Mouse (Mus musculus): Measurements from ENCODE around the gene Hmcn2. TPM values are rescaled to one million over a fixed set of nuclear protein-coding genes. Genes with fewer than 3 reads are reported as not detected.

Hmcn2 gene
- polyA plus RNA-seq, 1 experiment from 2014 or later = 0.17 TPM

- ATAC-seq (ENCODE audit: low read depth) = peak; percentile 78; the same call in 1 of the 2 replicates
- Histone ChIP-seq H3K27me3 (ENCODE audit: control insufficient read depth, insufficient read depth, low read length) (peaks cover 20% of the 10 kb centered on the region), H3K4me2 (ENCODE audit: low read depth, low read length) (peak overlapping the region; percentile 63), H3K9ac (replicated peaks; ENCODE audit: low read depth, low read length) (peak overlapping the region; percentile 46; the same call in 1 of the 2 replicates), H3K4me3 (ENCODE audit: low read depth, low read length) (peak overlapping the region; percentile 30), H3K27ac (ENCODE audit: low read depth, low read length) (no peak overlapping the region), H3K4me1 (ENCODE audit: control insufficient read depth, insufficient read depth, low read length) (no peaks in the 10 kb centered on the region), H3K9me3 (ENCODE audit: control insufficient read depth, low read length) (no peaks in the 10 kb centered on the region), H3K36me3 (ENCODE audit: control insufficient read depth, insufficient read depth, low read length) (no peaks in the 10 kb centered on the region)
- under 1% methylated on average over 46 of the region's 48 CpGs for WGBS
These were observed 145.9 kb downstream of the Hmcn2 start for GRCm38 (mm10) chr2:31460025-31460571.

GRCm38 (mm10) chr2:31460920-31461319 is 146.7 kb downstream of the Hmcn2 start:
- no peak overlapping the region for H3K9ac ChIP-seq (replicated peaks; ENCODE audit: low read depth, low read length)
- no peaks in the 10 kb centered on the region for H3K4me1 ChIP-seq (ENCODE audit: control insufficient read depth, insufficient read depth, low read length)
- 74% methylated on average over 7 of the region's 7 CpGs for WGBS
- no peak overlapping the region for H3K27ac ChIP-seq (ENCODE audit: low read depth, low read length)
- H3K36me3 ChIP-seq (ENCODE audit: control insufficient read depth, insufficient read depth, low read length) = no peaks in the 10 kb centered on the region
- H3K4me2 ChIP-seq (ENCODE audit: low read depth, low read length) = no peak overlapping the region
- H3K4me3 ChIP-seq (ENCODE audit: low read depth, low read length) = no peak overlapping the region
- H3K9me3 ChIP-seq (ENCODE audit: control insufficient read depth, low read length) = no peaks in the 10 kb centered on the region
- ATAC-seq (ENCODE audit: low read depth) = no peak
- peaks cover 20% of the 10 kb centered on the region for H3K27me3 ChIP-seq (ENCODE audit: control insufficient read depth, insufficient read depth, low read length)

- Histone ChIP-seq H3K4me1 (ENCODE audit: control insufficient read depth, insufficient read depth, low read length) (no peaks in the 10 kb centered on the region), H3K9me3 (ENCODE audit: control insufficient read depth, low read length) (no peaks in the 10 kb centered on the region), H3K9ac (replicated peaks; ENCODE audit: low read depth, low read length) (no peak overlapping the region), H3K27ac (ENCODE audit: low read depth, low read length) (no peak overlapping the region), H3K27me3 (ENCODE audit: control insufficient read depth, insufficient read depth, low read length) (peaks cover 20% of the 10 kb centered on the region), H3K36me3 (ENCODE audit: control insufficient read depth, insufficient read depth, low read length) (no peaks in the 10 kb centered on the region), H3K4me2 (ENCODE audit: low read depth, low read length) (no peak overlapping the region), H3K4me3 (ENCODE audit: low read depth, low read length) (no peak overlapping the region)
- no peak for ATAC-seq (ENCODE audit: low read depth)
- WGBS = 37% methylated on average over 8 of the region's 8 CpGs
These were observed 147.8 kb downstream of the Hmcn2 start for GRCm38 (mm10) chr2:31462051-31462450.

GRCm38 (mm10) chr2:31463253-31463652 is 149.0 kb downstream of the Hmcn2 start:
- 87% methylated on average over 7 of the region's 7 CpGs for WGBS
- Histone ChIP-seq H3K27me3 (ENCODE audit: control insufficient read depth, insufficient read depth, low read length) (peaks cover 20% of the 10 kb centered on the region), H3K36me3 (ENCODE audit: control insufficient read depth, insufficient read depth, low read length) (no peaks in the 10 kb centered on the region)

GRCm38 (mm10) chr2:31463696-31464528 is 149.7 kb downstream of the Hmcn2 start:
- no peak for ATAC-seq (ENCODE audit: low read depth)
- Histone ChIP-seq H3K4me2 (ENCODE audit: low read depth, low read length) (no peak overlapping the region), H3K4me1 (ENCODE audit: control insufficient read depth, insufficient read depth, low read length) (no peaks in the 10 kb centered on the region), H3K9me3 (ENCODE audit: control insufficient read depth, low read length) (no peaks in the 10 kb centered on the region), H3K9ac (replicated peaks; ENCODE audit: low read depth, low read length) (no peak overlapping the region), H3K36me3 (ENCODE audit: control insufficient read depth, insufficient read depth, low read length) (no peaks in the 10 kb centered on the region), H3K27ac (ENCODE audit: low read depth, low read length) (no peak overlapping the region), H3K27me3 (ENCODE audit: control insufficient read depth, insufficient read depth, low read length) (peaks cover 22% of the 10 kb centered on the region), H3K4me3 (ENCODE audit: low read depth, low read length) (no peak overlapping the region)
- WGBS = 38% methylated on average over 8 of the region's 8 CpGs

More at GRCm38 (mm10) chr2:31463253-31463652, 149.0 kb downstream of the Hmcn2 start:
- Histone ChIP-seq H3K4me3 (ENCODE audit: low read depth, low read length) (no peak overlapping the region), H3K4me2 (ENCODE audit: low read depth, low read length) (no peak overlapping the region), H3K9me3 (ENCODE audit: control insufficient read depth, low read length) (no peaks in the 10 kb centered on the region), H3K9ac (replicated peaks; ENCODE audit: low read depth, low read length) (no peak overlapping the region), H3K27ac (ENCODE audit: low read depth, low read length) (no peak overlapping the region), H3K4me1 (ENCODE audit: control insufficient read depth, insufficient read depth, low read length) (no peaks in the 10 kb centered on the region)
- no peak for ATAC-seq (ENCODE audit: low read depth)

- Histone ChIP-seq H3K4me2 (ENCODE audit: low read depth, low read length) (no peak overlapping the region), H3K9me3 (ENCODE audit: control insufficient read depth, low read length) (no peaks in the 10 kb centered on the region), H3K27me3 (ENCODE audit: control insufficient read depth, insufficient read depth, low read length) (peaks cover 21% of the 10 kb centered on the region), H3K9ac (replicated peaks; ENCODE audit: low read depth, low read length) (no peak overlapping the region), H3K27ac (ENCODE audit: low read depth, low read length) (no peak overlapping the region), H3K4me3 (ENCODE audit: low read depth, low read length) (no peak overlapping the region), H3K36me3 (ENCODE audit: control insufficient read depth, insufficient read depth, low read length) (no peaks in the 10 kb centered on the region), H3K4me1 (ENCODE audit: control insufficient read depth, insufficient read depth, low read length) (no peaks in the 10 kb centered on the region)
- 69% methylated on average over 6 of the region's 6 CpGs for WGBS
- no peak for ATAC-seq (ENCODE audit: low read depth)
These were observed 150.3 kb downstream of the Hmcn2 start for GRCm38 (mm10) chr2:31464529-31464910.

- Histone ChIP-seq H3K9ac (replicated peaks; ENCODE audit: low read depth, low read length) (no peak overlapping the region), H3K36me3 (ENCODE audit: control insufficient read depth, insufficient read depth, low read length) (no peaks in the 10 kb centered on the region), H3K27me3 (ENCODE audit: control insufficient read depth, insufficient read depth, low read length) (peaks cover 27% of the 10 kb centered on the region), H3K4me1 (ENCODE audit: control insufficient read depth, insufficient read depth, low read length) (peaks cover 8% of the 10 kb centered on the region; the same call in 1 of the 2 replicates), H3K4me3 (ENCODE audit: low read depth, low read length) (no peak overlapping the region), H3K9me3 (ENCODE audit: control insufficient read depth, low read length) (no peaks in the 10 kb centered on the region), H3K4me2 (ENCODE audit: low read depth, low read length) (no peak overlapping the region), H3K27ac (ENCODE audit: low read depth, low read length) (no peak overlapping the region)
- 84% methylated on average over 1 of the region's 1 CpGs for WGBS
- ATAC-seq (ENCODE audit: low read depth) = no peak
These were observed 153.2 kb downstream of the Hmcn2 start for GRCm38 (mm10) chr2:31467457-31467856.

GRCm38 (mm10) chr2:31468857-31469256 is 154.6 kb downstream of the Hmcn2 start:
- Histone ChIP-seq H3K4me1 (ENCODE audit: control insufficient read depth, insufficient read depth, low read length) (peaks cover 8% of the 10 kb centered on the region; the same call in 1 of the 2 replicates), H3K27me3 (ENCODE audit: control insufficient read depth, insufficient read depth, low read length) (peaks cover 27% of the 10 kb centered on the region), H3K9me3 (ENCODE audit: control insufficient read depth, low read length) (no peaks in the 10 kb centered on the region), H3K36me3 (ENCODE audit: control insufficient read depth, insufficient read depth, low read length) (no peaks in the 10 kb centered on the region), H3K4me3 (ENCODE audit: low read depth, low read length) (no peak overlapping the region), H3K27ac (ENCODE audit: low read depth, low read length) (no peak overlapping the region), H3K9ac (replicated peaks; ENCODE audit: low read depth, low read length) (no peak overlapping the region), H3K4me2 (ENCODE audit: low read depth, low read length) (no peak overlapping the region)
- ATAC-seq (ENCODE audit: low read depth) = no peak
- 78% methylated on average over 7 of the region's 7 CpGs for WGBS

- Histone ChIP-seq H3K27ac (ENCODE audit: low read depth, low read length) (no peak overlapping the region), H3K4me2 (ENCODE audit: low read depth, low read length) (peak overlapping the region; percentile 83), H3K9me3 (ENCODE audit: control insufficient read depth, low read length) (no peaks in the 10 kb centered on the region), H3K4me3 (ENCODE audit: low read depth, low read length) (peak overlapping the region; percentile 35), H3K36me3 (ENCODE audit: control insufficient read depth, insufficient read depth, low read length) (no peaks in the 10 kb centered on the region), H3K9ac (replicated peaks; ENCODE audit: low read depth, low read length) (peak overlapping the region; percentile 48), H3K27me3 (ENCODE audit: control insufficient read depth, insufficient read depth, low read length) (peaks cover 27% of the 10 kb centered on the region), H3K4me1 (ENCODE audit: control insufficient read depth, insufficient read depth, low read length) (peaks cover 8% of the 10 kb centered on the region; the same call in 1 of the 2 replicates)
- WGBS = 21% methylated on average over 7 of the region's 7 CpGs
- no peak for ATAC-seq (ENCODE audit: low read depth)
These were observed 155.3 kb downstream of the Hmcn2 start for GRCm38 (mm10) chr2:31469480-31469879.
